Mouse (Mus musculus) c-Kit-positive CD71-positive TER-119-negative erythroid progenitor cells, embryonic 14.5 days (primary cell): ENCODE results near the gene Vwde.

Source experiments
- DNase-seq: peaks from one replicate; pipeline ENCODE4 v3.0.0-alpha.2; 2013; ENCODE audit warnings: low read depth

Gene Vwde

GRCm38 (mm10) chr6:13224596-13225227, at the start of gene Vwde:
TSS of gene Vwde (minus strand) at chr6:13224965.
- DNase-seq = no peak

GRCm38 (mm10) chr6:13255341-13255740, 30.6 kb upstream of the Vwde start:
- no peak for DNase-seq

GRCm38 (mm10) chr6:13248317-13248969, 23.7 kb upstream of the Vwde start:
- peak; percentile 6 for DNase-seq

- no peak for DNase-seq
Observed at GRCm38 (mm10) chr6:13206157-13206556, 18.6 kb downstream of the Vwde start.

- no peak for DNase-seq
Observed at GRCm38 (mm10) chr6:13197486-13197885, 27.3 kb downstream of the Vwde start.

GRCm38 (mm10) chr6:13186836-13187235, 37.9 kb downstream of the Vwde start:
- DNase-seq = no peak

GRCm38 (mm10) chr6:13180061-13180460, 44.7 kb downstream of the Vwde start:
- no peak for DNase-seq

- no peak for DNase-seq
Observed at GRCm38 (mm10) chr6:13169459-13170150, 55.2 kb downstream of the Vwde start.

GRCm38 (mm10) chr6:13166240-13166937, 58.4 kb downstream of the Vwde start:
- DNase-seq = no peak

GRCm38 (mm10) chr6:13159437-13159836, 65.3 kb downstream of the Vwde start:
- no peak for DNase-seq

- no peak for DNase-seq
Observed at GRCm38 (mm10) chr6:13153888-13154697, 70.7 kb downstream of the Vwde start.

- peak; percentile 14 for DNase-seq
Observed at GRCm38 (mm10) chr6:13152062-13152640, 72.6 kb downstream of the Vwde start.

GRCm38 (mm10) chr6:13137255-13137654, 87.5 kb downstream of the Vwde start:
- no peak for DNase-seq

- no peak for DNase-seq
Observed at GRCm38 (mm10) chr6:13108662-13109061, 116.1 kb downstream of the Vwde start.
